Mouse (Mus musculus) liver, embryonic 12.5 days (tissue): Measurements from ENCODE around the gene Tbc1d9. TPM values are rescaled to one million over a fixed set of nuclear protein-coding genes. Genes with fewer than 3 reads are reported as not detected.

Experiments
- ATAC-seq: fragments of 200-750 bp; cut with Nextera tagmentation; 2 replicates; pipeline ENCODE4 v1.8.0; 2017; ENCODE audit warnings: moderate number of reproducible peaks, mild to moderate bottlenecking, moderate library complexity
- H3K27ac ChIP-seq: fragments of 300-500 bp; sonication (generic); 2 replicates; pipeline ENCODE4 v1.5.1; 2016; ENCODE audit warnings: mild to moderate bottlenecking
- H3K27me3 ChIP-seq: fragments of 300-500 bp; sonication (generic); replicated peaks from 2 replicates; pipeline ENCODE4 v1.6.1; 2016; ENCODE audit warnings: mild to moderate bottlenecking, moderate library complexity
- H3K36me3 ChIP-seq: fragments of 300-500 bp; sonication (generic); 2 replicates; pipeline ENCODE4 v1.6.1; 2016; ENCODE audit warnings: mild to moderate bottlenecking, moderate library complexity
- H3K4me1 ChIP-seq: fragments of 300-500 bp; sonication (generic); 2 replicates; pipeline ENCODE4 v1.6.1; 2016
- H3K4me2 ChIP-seq: fragments of 300-500 bp; sonication (generic); 2 replicates; pipeline ENCODE4 v1.6.1; 2016; ENCODE audit warnings: mild to moderate bottlenecking, moderate library complexity
- H3K4me3 ChIP-seq: fragments of 300-500 bp; sonication (generic); 2 replicates; pipeline ENCODE4 v1.5.1; 2016; ENCODE audit warnings: mild to moderate bottlenecking, moderate library complexity
- H3K9ac ChIP-seq: fragments of 300-500 bp; sonication (generic); 2 replicates; pipeline ENCODE4 v1.6.1; 2016; ENCODE audit warnings: mild to moderate bottlenecking, moderate library complexity
- H3K9me3 ChIP-seq: fragments of 300-500 bp; sonication (generic); replicated peaks from 2 replicates; pipeline ENCODE4 v1.6.1; 2016; ENCODE audit warnings: mild to moderate bottlenecking, moderate library complexity
- WGBS: fragments of 180-500 bp; shearing (Covaris S2); methylation state at CpG from one replicate; pipeline ENCODE4 v1.1.7; 2016; ENCODE audit not compliant: insufficient replicate concordance; 5-methylcytosine and 5-hydroxymethylcytosine counted together
- polyA plus RNA-seq: library from polyadenylated mRNA; unstranded; fragments of >200 nt; fragmentation: Nextera tagmentation; extraction: Ambion mirVana; gene quantifications from 2 replicates; pipeline ENCODE4 v1.2.1, GENCODE M21; 2016

Gene Tbc1d9
- polyA plus RNA-seq, 1 experiment from 2014 or later, result 0.60 TPM

DNA sequence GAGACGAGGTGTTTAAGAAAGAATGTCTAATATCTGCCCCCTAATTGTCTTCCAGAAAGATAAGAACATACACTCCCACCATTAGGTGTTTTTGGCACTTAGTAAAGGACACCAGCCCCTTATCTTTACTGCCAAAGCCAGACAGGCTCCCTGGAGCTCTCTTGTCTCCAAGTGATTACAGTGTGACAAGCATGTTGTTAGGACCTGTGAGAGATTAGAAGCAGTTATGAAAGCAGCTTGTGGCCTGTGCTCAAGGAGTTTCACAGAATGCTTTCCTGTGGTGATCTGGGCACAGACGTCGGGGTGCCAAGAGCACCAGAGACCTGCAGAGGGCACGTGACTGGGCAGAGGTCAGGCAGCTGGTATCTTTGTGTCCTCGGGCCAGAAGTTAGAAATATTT, 49.9 kb downstream of the Tbc1d9 start:
- Histone ChIP-seq H3K27me3 (no peaks in the 10 kb centered on the region), H3K27ac (peak overlapping the region; percentile 94), H3K4me1 (peaks cover 46% of the 10 kb centered on the region), H3K4me3 (peak overlapping the region; percentile 31), H3K36me3 (no peaks in the 10 kb centered on the region), H3K9ac (peak overlapping the region; percentile 55), H3K4me2 (peak overlapping the region; percentile 62), H3K9me3 (no peaks in the 10 kb centered on the region)
- WGBS, result 21% methylated on average over 5 of the region's 5 CpGs
- ATAC-seq, result peak; percentile 97

DNA sequence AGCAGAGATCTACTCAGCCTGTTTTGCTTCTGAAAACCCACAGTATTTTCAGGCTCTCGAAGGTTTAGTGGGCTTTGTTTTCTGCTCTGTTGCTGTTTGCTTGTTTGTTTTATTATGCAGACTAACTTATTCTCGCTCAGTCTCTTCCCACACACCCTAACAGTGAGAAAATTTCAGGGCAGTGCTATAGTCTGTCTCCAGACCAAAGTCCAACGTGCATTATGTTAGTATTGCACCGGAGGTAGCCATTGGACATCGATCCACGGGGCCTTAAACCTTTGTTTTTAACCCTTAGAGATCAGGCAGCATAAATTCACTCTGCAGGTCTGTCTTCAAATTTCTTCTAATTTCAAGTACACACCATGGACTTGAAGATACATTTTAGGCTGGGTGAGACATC, 51.4 kb downstream of the Tbc1d9 start:
- WGBS, result 74% methylated on average over 6 of the region's 6 CpGs
- no peak overlapping the region for H3K4me3 ChIP-seq
- H3K27me3 ChIP-seq, result no peaks in the 10 kb centered on the region
- no peak for ATAC-seq
- no peaks in the 10 kb centered on the region for H3K36me3 ChIP-seq
- peaks cover 46% of the 10 kb centered on the region for H3K4me1 ChIP-seq
- H3K9ac ChIP-seq, result no peak overlapping the region
- H3K9me3 ChIP-seq, result no peaks in the 10 kb centered on the region
- peak overlapping the region; percentile 94 for H3K27ac ChIP-seq
- H3K4me2 ChIP-seq, result peak overlapping the region; percentile 62

DNA sequence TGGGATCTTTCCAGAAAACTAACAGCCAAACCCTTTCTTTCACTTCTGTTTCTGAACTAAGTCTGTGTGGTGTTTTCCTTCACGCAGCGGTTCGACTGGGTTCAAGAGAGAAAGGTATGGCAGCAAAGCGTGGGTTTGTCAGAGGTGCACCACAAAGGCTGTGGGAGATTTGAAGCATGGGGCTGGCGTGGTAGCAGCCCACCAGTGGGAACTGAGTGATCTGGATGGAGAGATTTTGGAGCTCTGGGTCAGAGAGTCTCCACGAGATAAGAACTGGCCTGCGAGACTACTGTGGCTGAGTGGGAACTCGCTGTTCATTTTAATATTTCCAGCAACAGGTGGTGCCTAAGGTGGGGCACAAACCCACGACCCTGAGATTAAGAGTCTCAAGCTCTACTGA, 52.0 kb downstream of the Tbc1d9 start:
- Histone ChIP-seq H3K9ac (no peak overlapping the region), H3K9me3 (no peaks in the 10 kb centered on the region), H3K4me2 (0 out of 2 replicates have a peak overlapping the region, but pooled peaks have one; percentile 62), H3K27ac (peak overlapping the region; percentile 94), H3K4me3 (no peak overlapping the region), H3K27me3 (no peaks in the 10 kb centered on the region), H3K4me1 (peaks cover 46% of the 10 kb centered on the region), H3K36me3 (no peaks in the 10 kb centered on the region)
- ATAC-seq, result no peak
- 70% methylated on average over 9 of the region's 9 CpGs for WGBS

DNA sequence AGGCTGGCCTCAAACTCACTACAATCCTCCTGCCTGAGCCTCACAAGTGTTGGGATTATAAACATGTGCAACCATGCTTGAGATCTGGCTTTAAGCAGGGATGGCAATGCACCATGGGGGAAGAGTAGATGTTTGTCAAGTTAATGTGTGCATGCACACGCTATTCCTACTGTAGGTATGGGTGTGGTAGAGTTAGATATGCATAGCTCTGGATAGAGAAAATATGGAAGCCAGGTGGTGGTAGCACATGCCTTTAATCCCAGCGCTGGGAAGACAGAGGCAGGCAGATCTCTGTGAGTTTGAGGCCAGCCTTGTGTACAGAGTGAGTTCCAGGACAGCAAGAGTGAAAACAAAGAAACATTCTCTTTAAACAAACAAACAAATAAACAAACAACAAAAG, 52.7 kb downstream of the Tbc1d9 start:
- Histone ChIP-seq H3K27me3 (no peaks in the 10 kb centered on the region), H3K36me3 (no peaks in the 10 kb centered on the region)
- ATAC-seq, result no peak

DNA sequence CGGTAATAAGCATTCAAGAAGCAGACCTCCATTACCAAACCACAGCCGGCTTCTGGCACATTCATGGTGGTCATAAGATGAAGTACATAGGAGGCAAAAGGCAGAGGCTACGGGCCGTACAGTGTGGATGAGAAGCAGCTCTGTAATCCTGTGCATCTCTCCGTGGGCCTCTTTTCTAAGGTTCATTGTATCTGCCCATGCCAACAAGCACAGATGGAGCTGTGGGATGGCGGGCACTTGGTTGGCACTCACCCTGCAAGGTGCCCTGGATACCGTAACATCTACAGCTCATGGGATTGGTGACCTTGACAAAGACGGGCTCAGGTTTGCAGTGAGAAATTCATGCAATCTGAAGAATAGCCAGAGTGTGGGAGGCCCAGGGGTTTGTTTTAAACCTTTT, 54.2 kb downstream of the Tbc1d9 start:
- Histone ChIP-seq H3K27ac (no peak overlapping the region), H3K4me2 (no peak overlapping the region), H3K9ac (no peak overlapping the region), H3K36me3 (no peaks in the 10 kb centered on the region), H3K4me3 (no peak overlapping the region), H3K9me3 (no peaks in the 10 kb centered on the region), H3K27me3 (no peaks in the 10 kb centered on the region), H3K4me1 (peaks cover 43% of the 10 kb centered on the region)
- WGBS, result 79% methylated on average over 8 of the region's 8 CpGs
- no peak for ATAC-seq

More for the DNA sequence above, 52.7 kb downstream of the Tbc1d9 start:
- Histone ChIP-seq H3K27ac (no peak overlapping the region), H3K9me3 (no peaks in the 10 kb centered on the region), H3K4me3 (no peak overlapping the region), H3K4me1 (peaks cover 46% of the 10 kb centered on the region), H3K9ac (no peak overlapping the region), H3K4me2 (no peak overlapping the region)
- 84% methylated on average over 2 of the region's 2 CpGs for WGBS

DNA sequence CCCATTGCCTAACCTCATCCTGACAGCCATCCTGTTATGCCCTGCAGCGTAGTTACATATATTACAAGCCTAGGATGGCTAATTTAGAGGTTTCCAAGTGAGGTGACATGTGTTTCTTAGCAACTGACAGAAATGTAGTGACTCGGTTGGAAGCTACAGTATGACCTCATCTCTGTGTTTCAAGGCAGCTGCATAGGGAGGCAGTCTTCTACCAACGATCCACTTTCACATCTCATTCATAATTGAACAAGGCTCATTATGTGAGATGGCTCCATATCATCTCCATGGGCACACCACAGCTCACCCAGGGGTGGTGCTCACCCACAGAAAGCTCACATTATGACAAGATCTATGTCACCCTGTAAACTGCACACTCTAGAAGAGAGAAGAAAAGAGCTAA, 55.6 kb downstream of the Tbc1d9 start:
- H3K36me3 ChIP-seq, result no peaks in the 10 kb centered on the region
- no peaks in the 10 kb centered on the region for H3K9me3 ChIP-seq

DNA sequence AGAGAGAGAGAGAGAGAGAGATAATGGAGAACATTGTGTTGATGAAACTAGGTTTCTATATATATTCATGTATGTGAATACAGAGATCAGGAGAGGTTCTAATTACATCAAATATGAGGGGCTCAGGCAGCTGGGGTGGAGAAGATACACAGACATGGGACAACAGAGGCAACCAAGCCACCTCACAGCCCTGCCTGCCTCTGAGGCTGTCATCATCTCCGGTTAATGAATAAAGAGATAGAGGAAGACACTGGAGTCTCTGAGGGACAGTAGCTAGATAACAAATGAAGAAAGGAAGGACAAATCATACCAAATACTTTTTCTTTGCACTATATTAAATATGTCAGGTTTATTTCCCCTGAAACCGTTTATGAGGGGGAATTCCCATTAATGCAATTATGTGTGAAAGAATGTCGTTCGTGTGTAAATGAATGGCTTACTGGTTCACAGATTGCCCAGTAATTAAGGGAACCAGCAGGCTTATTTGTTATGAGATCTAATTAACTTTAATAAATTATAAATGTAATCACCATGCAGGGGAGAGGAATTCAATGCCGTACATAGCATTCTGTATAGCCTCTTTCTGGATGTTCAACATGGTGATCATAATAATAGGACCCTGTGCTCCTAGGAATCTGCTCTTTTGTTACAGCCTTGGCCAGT, 59.7 kb downstream of the Tbc1d9 start:
- Histone ChIP-seq H3K4me3 (no peak overlapping the region), H3K9ac (no peak overlapping the region), H3K9me3 (no peaks in the 10 kb centered on the region), H3K27ac (no peak overlapping the region), H3K4me1 (no peaks in the 10 kb centered on the region), H3K4me2 (no peak overlapping the region), H3K36me3 (no peaks in the 10 kb centered on the region), H3K27me3 (no peaks in the 10 kb centered on the region)
- 81% methylated on average over 5 of the region's 5 CpGs for WGBS
- ATAC-seq, result no peak

More for the DNA sequence above, 55.6 kb downstream of the Tbc1d9 start:
- H3K4me3 ChIP-seq, result no peak overlapping the region
- no peak overlapping the region for H3K4me2 ChIP-seq
- no peaks in the 10 kb centered on the region for H3K27me3 ChIP-seq
- no peak overlapping the region for H3K9ac ChIP-seq
- WGBS, result 70% methylated on average over 3 of the region's 3 CpGs
- no peak for ATAC-seq
- H3K27ac ChIP-seq, result no peak overlapping the region
- peaks cover 30% of the 10 kb centered on the region for H3K4me1 ChIP-seq

DNA sequence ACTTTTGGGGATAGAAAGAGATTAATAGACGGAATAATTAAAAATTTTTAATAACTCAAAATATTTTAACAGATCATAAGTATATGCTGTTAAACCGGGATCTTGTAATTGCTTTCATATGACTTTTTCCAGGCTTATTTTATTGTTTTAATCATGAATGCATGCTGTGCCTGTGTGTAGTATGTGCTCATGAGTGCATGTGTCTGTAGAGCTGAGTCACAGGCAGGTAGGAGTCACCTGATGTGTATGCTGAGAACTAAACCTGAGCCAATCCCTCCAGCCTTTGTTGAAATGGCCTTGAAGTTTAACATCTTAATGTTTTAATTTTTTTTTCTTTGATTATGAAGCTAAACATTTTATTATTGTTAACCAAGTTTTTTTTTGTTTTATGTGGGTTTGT, 60.4 kb downstream of the Tbc1d9 start:
- Histone ChIP-seq H3K9ac (no peak overlapping the region), H3K27me3 (no peaks in the 10 kb centered on the region), H3K27ac (no peak overlapping the region), H3K4me3 (no peak overlapping the region), H3K9me3 (no peaks in the 10 kb centered on the region), H3K4me2 (no peak overlapping the region), H3K36me3 (no peaks in the 10 kb centered on the region), H3K4me1 (no peaks in the 10 kb centered on the region)
- no peak for ATAC-seq
- 66% methylated on average over 2 of the region's 2 CpGs for WGBS

DNA sequence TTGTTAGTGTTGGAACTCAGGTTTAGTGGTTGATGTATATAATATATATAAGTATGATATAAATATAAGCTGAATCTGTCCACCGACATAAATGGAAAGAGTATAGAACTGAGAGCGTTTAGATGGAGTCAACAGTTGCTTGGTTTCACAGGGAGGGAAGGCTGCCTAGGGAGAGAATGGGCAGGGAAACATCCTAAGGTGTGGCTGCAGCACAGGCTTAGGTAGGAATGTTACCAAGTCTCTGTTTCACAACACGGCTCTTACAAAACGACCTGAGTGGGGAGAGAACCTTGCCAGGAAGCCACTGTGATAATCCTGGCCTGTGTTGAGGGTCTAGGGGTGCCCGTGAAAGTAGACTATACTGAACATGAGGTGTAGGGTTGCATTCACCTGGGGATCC, 62.2 kb downstream of the Tbc1d9 start:
- no peaks in the 10 kb centered on the region for H3K27me3 ChIP-seq
- no peaks in the 10 kb centered on the region for H3K36me3 ChIP-seq
- no peak overlapping the region for H3K27ac ChIP-seq
- H3K4me2 ChIP-seq, result no peak overlapping the region
- 68% methylated on average over 5 of the region's 5 CpGs for WGBS
- H3K9ac ChIP-seq, result no peak overlapping the region
- no peaks in the 10 kb centered on the region for H3K4me1 ChIP-seq
- no peak for ATAC-seq
- H3K9me3 ChIP-seq, result no peaks in the 10 kb centered on the region
- H3K4me3 ChIP-seq, result no peak overlapping the region

DNA sequence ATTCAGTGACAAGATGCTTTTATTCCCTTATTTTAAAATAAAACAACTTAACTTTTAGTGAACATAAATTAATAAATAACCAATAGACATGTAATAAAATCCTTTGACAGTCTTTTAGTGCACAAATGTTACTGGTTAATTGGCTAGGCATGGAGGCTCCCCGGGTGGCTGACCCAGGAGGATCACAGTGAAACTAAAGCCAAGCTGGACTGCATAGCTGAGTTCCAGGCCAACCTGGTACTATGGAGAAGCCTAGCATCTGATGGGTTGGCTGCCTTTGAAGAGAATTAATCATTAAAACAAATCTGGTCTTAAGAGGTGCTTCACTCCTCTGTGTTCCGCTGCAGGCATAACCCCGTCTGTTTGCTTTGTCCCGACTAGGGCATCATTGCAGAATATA, 67.9 kb downstream of the Tbc1d9 start:
- Histone ChIP-seq H3K4me3 (no peak overlapping the region), H3K27ac (no peak overlapping the region), H3K36me3 (no peaks in the 10 kb centered on the region), H3K9ac (no peak overlapping the region), H3K9me3 (no peaks in the 10 kb centered on the region), H3K4me1 (no peaks in the 10 kb centered on the region), H3K4me2 (no peak overlapping the region), H3K27me3 (0 out of 2 replicates have a peak, but pooled peaks cover 2% of the 10 kb centered on the region)
- WGBS, result 80% methylated on average over 4 of the region's 4 CpGs
- no peak for ATAC-seq

DNA sequence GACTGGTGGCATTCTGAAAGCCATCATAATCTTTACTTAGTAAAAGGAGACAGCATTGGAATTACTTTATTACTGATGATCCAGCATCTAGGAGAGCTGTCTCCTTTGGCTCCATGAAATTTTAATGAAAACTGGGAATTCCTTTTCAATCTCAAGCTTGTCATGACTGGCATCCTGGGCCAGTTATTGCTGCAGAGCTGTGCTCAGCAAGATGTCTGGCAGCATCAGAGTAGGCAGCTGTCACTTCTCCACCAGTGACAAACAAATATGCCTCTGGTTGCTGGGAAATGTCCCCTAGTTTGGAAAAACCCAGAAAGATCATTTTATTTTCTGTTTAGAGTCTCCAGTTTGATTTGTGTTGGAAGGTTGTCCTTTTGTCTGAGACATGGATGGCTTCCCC, 74.2 kb downstream of the Tbc1d9 start:
- Histone ChIP-seq H3K9ac (no peak overlapping the region), H3K4me3 (no peak overlapping the region), H3K4me2 (no peak overlapping the region), H3K27ac (no peak overlapping the region), H3K9me3 (no peaks in the 10 kb centered on the region), H3K27me3 (no peaks in the 10 kb centered on the region; the same call in 1 of the 2 replicates), H3K4me1 (no peaks in the 10 kb centered on the region), H3K36me3 (no peaks in the 10 kb centered on the region)
- ATAC-seq, result no peak

DNA sequence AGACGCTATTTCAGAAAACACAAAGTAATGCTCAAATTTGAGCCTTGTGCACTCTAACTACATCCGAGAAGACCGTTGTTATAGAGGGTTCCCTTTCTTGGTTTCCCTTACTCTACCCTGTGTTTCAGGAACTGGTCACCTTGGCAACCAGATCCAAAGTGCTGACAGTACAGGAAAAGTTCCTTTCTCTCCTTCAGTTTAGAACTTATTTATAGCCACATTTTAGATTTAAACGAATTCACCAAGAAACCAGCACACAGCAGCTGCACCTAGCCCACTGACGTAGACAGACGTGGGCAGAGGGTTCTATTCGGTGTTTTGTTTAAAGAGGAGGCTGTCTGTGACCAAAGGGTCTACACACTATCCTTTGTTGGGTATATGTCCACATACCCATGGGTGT, 79.0 kb downstream of the Tbc1d9 start:
- H3K4me3 ChIP-seq, result no peak overlapping the region
- no peak for ATAC-seq
- no peak overlapping the region for H3K4me2 ChIP-seq
- no peaks in the 10 kb centered on the region; the same call in 1 of the 2 replicates for H3K27me3 ChIP-seq
- no peaks in the 10 kb centered on the region for H3K36me3 ChIP-seq
- no peak overlapping the region for H3K9ac ChIP-seq
- 66% methylated on average over 7 of the region's 7 CpGs for WGBS
- no peaks in the 10 kb centered on the region for H3K9me3 ChIP-seq
- no peaks in the 10 kb centered on the region for H3K4me1 ChIP-seq
- no peak overlapping the region for H3K27ac ChIP-seq

DNA sequence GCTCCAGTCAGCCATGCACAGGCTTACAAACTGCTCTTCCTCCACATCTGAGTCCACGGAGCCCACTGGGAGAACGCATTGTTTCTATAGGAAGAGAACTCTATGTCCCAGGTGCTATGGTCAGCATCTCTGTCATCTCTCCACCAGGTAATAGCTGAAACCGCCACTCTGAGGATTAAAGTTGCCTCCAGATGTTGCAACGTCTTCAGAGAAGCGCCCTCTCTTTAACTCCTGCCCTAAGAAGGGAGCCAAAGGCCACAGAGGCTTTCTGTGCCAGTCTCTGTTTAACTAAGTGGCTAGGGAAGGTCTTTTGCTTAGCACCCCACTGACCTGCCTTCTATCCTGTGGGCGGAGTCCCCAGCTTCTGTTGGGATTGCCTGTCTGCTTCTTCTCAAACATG, 85.7 kb downstream of the Tbc1d9 start:
- H3K9me3 ChIP-seq, result no peaks in the 10 kb centered on the region
- no peak for ATAC-seq
- H3K4me3 ChIP-seq, result no peak overlapping the region
- H3K27me3 ChIP-seq, result no peaks in the 10 kb centered on the region
- no peak overlapping the region for H3K4me2 ChIP-seq
- H3K27ac ChIP-seq, result no peak overlapping the region
- H3K9ac ChIP-seq, result no peak overlapping the region
- no peaks in the 10 kb centered on the region for H3K4me1 ChIP-seq
- H3K36me3 ChIP-seq, result no peaks in the 10 kb centered on the region
- 81% methylated on average over 6 of the region's 6 CpGs for WGBS
